Mouse (Mus musculus): Measurements from ENCODE around the gene Selenom.

- no peak for TF ChIP-seq CTCF (IDR thresholded peaks at IDR 0.05; ENCODE audit: low read depth, low read length)
- TF ChIP-seq EP300 (IDR thresholded peaks at IDR 0.05; ENCODE audit: insufficient read depth, low read depth, low read length) = no peak
- TF ChIP-seq POLR2A (IDR thresholded peaks at IDR 0.05; ENCODE audit: insufficient read depth, low read length) = no peak
Measured at GRCm38 (mm10) chr11:3489036-3489435, 25.4 kb upstream of the Selenom start.

Measured in ES-Bruce4 (cell line).